Mouse (Mus musculus) limb, embryonic 14.5 days (tissue): ENCODE measurements around the gene Rufy4. TPM values are rescaled to one million over a fixed set of nuclear protein-coding genes. Genes with fewer than 3 reads are reported as not detected.

ENCODE experiments used
- ATAC-seq: fragments of 200-750 bp; cut with Nextera tagmentation; 2 replicates; pipeline ENCODE4 v1.8.0; 2017; ENCODE audit warnings: low read depth, moderate number of reproducible peaks, moderate TSS enrichment; ENCODE audit not compliant: low FRiP score
- DNase-seq: peaks from one replicate; pipeline ENCODE4 v3.0.0-alpha.2; 2015; ENCODE audit warnings: low spot score
- H3K27ac ChIP-seq: fragments of 300-500 bp; sonication (generic); replicated peaks from 2 replicates; pipeline ENCODE4 v1.5.1; 2014; ENCODE audit warnings: low read depth, mild to moderate bottlenecking, low read length, moderate library complexity, mixed read lengths
- H3K27me3 ChIP-seq: fragments of 300-500 bp; sonication (generic); 2 replicates; pipeline ENCODE4 v1.6.1; 2014; ENCODE audit warnings: low read length, mixed read lengths; ENCODE audit not compliant: control insufficient read depth, insufficient read depth
- H3K36me3 ChIP-seq: fragments of 300-500 bp; sonication (generic); 2 replicates; pipeline ENCODE4 v1.6.1; 2014; ENCODE audit warnings: mild to moderate bottlenecking, low read length, moderate library complexity, mixed read lengths; ENCODE audit not compliant: control insufficient read depth, insufficient read depth
- H3K4me1 ChIP-seq: fragments of 300-500 bp; sonication (generic); 2 replicates; pipeline ENCODE4 v1.6.1; 2014; ENCODE audit warnings: antibody characterized with exemption, low read length, mixed read lengths; ENCODE audit not compliant: control insufficient read depth, insufficient read depth
- H3K4me2 ChIP-seq: fragments of 300-500 bp; sonication (generic); replicated peaks from 2 replicates; pipeline ENCODE4 v1.6.1; 2014; ENCODE audit warnings: low read depth, mild to moderate bottlenecking, low read length, moderate library complexity; ENCODE audit not compliant: severe bottlenecking
- H3K4me3 ChIP-seq: fragments of 300-500 bp; sonication (generic); replicated peaks from 2 replicates; pipeline ENCODE4 v1.5.1; 2014; ENCODE audit warnings: low read length
- H3K9ac ChIP-seq: fragments of 300-500 bp; sonication (generic); 2 replicates; pipeline ENCODE4 v1.6.1; 2014; ENCODE audit warnings: mild to moderate bottlenecking, low read depth, low read length, moderate library complexity; ENCODE audit not compliant: severe bottlenecking
- H3K9me3 ChIP-seq: fragments of 300-500 bp; sonication (generic); 2 replicates; pipeline ENCODE4 v1.6.1; 2016; ENCODE audit warnings: low read length; ENCODE audit not compliant: control insufficient read depth
- POLR2A ChIP-seq: fragments of 200-500 bp; IDR thresholded peaks from 2 replicates; pipeline ENCODE4 v1.8.0; 2012; ENCODE audit warnings: inconsistent platforms, mild to moderate bottlenecking, moderate library complexity, borderline replicate concordance; ENCODE audit not compliant: insufficient read depth, insufficient read length; ENCODE audit errors: extremely low read depth
- WGBS: fragments of 180-500 bp; shearing (Covaris S2); extraction: QIAGEN DNeasy Blood & Tissue Kit; methylation state at CpG from one replicate; pipeline ENCODE4 v1.1.7; 2014; 5-methylcytosine and 5-hydroxymethylcytosine counted together
- polyA plus RNA-seq, 2 experiments: library from polyadenylated mRNA; depleted of rRNA in 1 of 2; stranded (reverse) in 1 of 2; unstranded in 1 of 2; fragments of >200 nt; fragmentation: Nextera tagmentation in 1 of 2; extraction: Ambion mirVana in 1 of 2; gene quantifications; 2 replicates each; pipeline versions ENCODE4 v1.2.1 to v1.2.3; 2012 to 2014

Gene Rufy4
- 0.65 and 0.72 TPM in 2 replicates for polyA plus RNA-seq (2012; rRNA removed)
- 0.46 and 0.48 TPM in 2 replicates for polyA plus RNA-seq (2014; fragmentation: Nextera tagmentation; extraction: Ambion mirVana)

DNA sequence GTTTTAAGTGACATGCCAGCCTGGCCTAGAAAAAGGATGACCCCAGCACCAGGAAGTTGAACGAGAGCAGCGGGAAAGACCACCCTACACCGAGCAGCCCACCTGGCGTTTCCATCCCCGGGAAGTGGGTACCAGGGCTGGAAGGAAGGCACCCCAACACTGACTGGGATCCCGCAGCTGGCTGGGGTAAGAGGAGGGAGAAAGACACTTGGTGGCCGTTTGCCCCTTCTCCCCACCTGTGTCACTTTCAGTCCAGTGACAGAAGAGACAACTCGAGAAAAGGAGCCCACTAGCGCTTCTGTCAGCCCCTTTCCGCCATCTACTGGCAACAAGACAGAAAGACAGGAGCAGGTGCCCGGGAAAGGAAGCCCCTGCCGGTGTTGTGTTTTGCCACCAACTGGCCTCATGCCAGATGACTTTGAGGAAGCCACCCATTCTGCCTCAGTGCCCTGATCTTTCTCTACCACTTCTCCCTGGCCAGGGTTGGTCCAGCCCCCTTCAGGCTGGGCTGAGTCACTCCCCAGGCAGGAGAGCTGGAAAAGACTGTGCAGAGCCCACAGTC, at the start of gene Rufy4:
Gene Rufy4 (plus strand): TSS at position 551 of the 562 bp plus-strand sequence.
- ATAC-seq = peak; percentile 51
- peaks cover 10% of the 10 kb centered on the region; the same call in 1 of the 2 replicates for H3K27me3 ChIP-seq
- peak within 1 kb of the TSS; percentile 94 for H3K4me2 ChIP-seq
- peak; percentile 69 for DNase-seq
- no peaks in the 10 kb centered on the region for H3K9me3 ChIP-seq
- H3K27ac ChIP-seq = no peak within 1 kb of the TSS
- TF ChIP-seq POLR2A = no peak
- H3K9ac ChIP-seq = peak within 1 kb of the TSS; percentile 64
- no peaks in the 10 kb centered on the region; the same call in 1 of the 2 replicates for H3K4me1 ChIP-seq
- H3K4me3 ChIP-seq = peak within 1 kb of the TSS; percentile 52
- H3K36me3 ChIP-seq = no peaks in the 10 kb centered on the region
- whole genome bisulfite sequencing = 1% methylated on average over 11 of the region's 12 CpGs

DNA sequence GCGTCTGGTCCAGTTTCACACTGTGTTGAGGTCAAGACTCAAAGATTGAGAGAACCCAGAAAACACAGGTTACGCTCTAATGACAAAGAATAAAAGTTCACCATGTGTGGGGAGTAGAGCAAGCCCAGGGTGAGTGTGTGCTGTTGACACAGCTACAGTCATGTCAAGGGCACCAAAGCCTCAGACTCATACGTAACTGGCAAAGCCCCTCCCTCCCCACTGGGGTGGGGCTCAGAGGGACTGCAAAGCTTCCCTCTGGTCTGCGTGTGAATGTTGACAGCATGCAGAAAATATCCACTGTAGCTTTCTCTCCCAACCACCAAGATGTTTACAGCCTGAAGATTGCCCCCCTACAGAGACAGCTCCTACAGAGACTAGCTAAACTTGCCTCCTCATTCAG, 49.1 kb upstream of the Rufy4 start:
- H3K4me3 ChIP-seq = no peak overlapping the region
- H3K9me3 ChIP-seq = no peaks in the 10 kb centered on the region
- 74% methylated on average over 4 of the region's 4 CpGs for WGBS
- no peak overlapping the region for H3K4me2 ChIP-seq
- DNase-seq = no peak
- no peaks in the 10 kb centered on the region for H3K27me3 ChIP-seq
- TF ChIP-seq POLR2A = no peak
- no peak for ATAC-seq
- no peak overlapping the region for H3K27ac ChIP-seq
- H3K9ac ChIP-seq = no peak overlapping the region
- H3K4me1 ChIP-seq = no peaks in the 10 kb centered on the region; the same call in 1 of the 2 replicates
- H3K36me3 ChIP-seq = peaks cover 19% of the 10 kb centered on the region

GRCm38 (mm10) chr1:74077353-74077752, 48.0 kb upstream of the Rufy4 start:
- TF ChIP-seq POLR2A = no peak
- DNase-seq (peak; percentile 70), ATAC-seq (no peak)
- Histone ChIP-seq H3K27ac (no peak overlapping the region), H3K27me3 (no peaks in the 10 kb centered on the region), H3K9ac (no peak overlapping the region), H3K4me2 (no peak overlapping the region), H3K4me1 (peaks cover 2% of the 10 kb centered on the region; the same call in 1 of the 2 replicates), H3K4me3 (no peak overlapping the region), H3K36me3 (peaks cover 19% of the 10 kb centered on the region), H3K9me3 (no peaks in the 10 kb centered on the region)
- WGBS = 0% methylated on average over 2 of the region's 2 CpGs

DNA sequence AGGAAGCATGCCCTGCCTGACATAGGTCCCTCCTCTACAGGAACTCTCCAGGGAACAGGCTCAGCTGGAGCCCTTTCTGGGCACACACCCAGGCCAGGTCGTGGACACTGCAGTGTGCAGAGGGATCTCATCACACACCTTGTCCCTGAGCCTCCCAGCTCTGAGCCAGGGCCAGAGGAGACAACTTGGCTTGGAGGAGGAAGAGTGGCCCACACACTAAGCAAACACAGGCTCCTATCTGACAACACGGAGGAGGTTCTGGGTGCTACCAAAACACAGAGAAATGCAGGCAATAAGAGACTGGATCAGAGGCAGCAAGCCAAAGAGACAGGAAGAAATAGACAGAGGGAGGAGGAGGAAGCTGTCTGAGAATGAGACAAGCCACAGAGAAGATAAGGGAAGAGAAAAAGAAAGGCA, 43.8 kb upstream of the Rufy4 start:
- ATAC-seq (no peak), DNase-seq (no peak)
- no peak overlapping the region for H3K27ac ChIP-seq
- no peaks in the 10 kb centered on the region for H3K9me3 ChIP-seq
- no peak overlapping the region for H3K4me2 ChIP-seq
- no peak overlapping the region for H3K4me3 ChIP-seq
- H3K27me3 ChIP-seq = no peaks in the 10 kb centered on the region
- WGBS = 40% methylated on average over 2 of the region's 2 CpGs
- no peak overlapping the region for H3K9ac ChIP-seq
- peaks cover 26% of the 10 kb centered on the region for H3K4me1 ChIP-seq
- H3K36me3 ChIP-seq = peaks cover 9% of the 10 kb centered on the region
- no peak for TF ChIP-seq POLR2A

- ATAC-seq (peak; percentile 20; the same call in 1 of the 2 replicates), DNase-seq (peak; percentile 82)
- Histone ChIP-seq H3K9me3 (no peaks in the 10 kb centered on the region), H3K27ac (peak overlapping the region; percentile 59; the same call in 1 of the 2 replicates), H3K4me3 (no peak overlapping the region), H3K27me3 (no peaks in the 10 kb centered on the region), H3K4me2 (no peak overlapping the region), H3K9ac (no peak overlapping the region), H3K4me1 (peaks cover 27% of the 10 kb centered on the region), H3K36me3 (peaks cover 5% of the 10 kb centered on the region)
- TF ChIP-seq POLR2A = no peak
- 21% methylated on average over 6 of the region's 6 CpGs for WGBS
Observed at GRCm38 (mm10) chr1:74082841-74083463, 42.4 kb upstream of the Rufy4 start.
